Mouse (Mus musculus) kidney, adult 2 months (tissue): ENCODE results near the gene Rasl2-9. TPM values are rescaled to one million over a fixed set of nuclear protein-coding genes. Genes with fewer than 3 reads are reported as not detected.
"Not testable (repeated sequence)": the region's sequence is repeated elsewhere in the genome, so short reads cannot be mapped to it uniquely, and the experiment has no call there.

ENCODE experiments used
- DNase-seq: peaks from one replicate; pipeline ENCODE4 v3.0.0; 2021
- H3K27ac ChIP-seq: fragments of 200-500 bp; 2 replicates; pipeline ENCODE4 v1.5.1; 2012; ENCODE audit warnings: low read depth, low read length, control low read depth, inconsistent platforms; ENCODE audit not compliant: insufficient read depth
- H3K27me3 ChIP-seq: fragments of 200-500 bp; replicated peaks from 2 replicates; pipeline ENCODE4 v1.6.1; 2012; ENCODE audit warnings: mild to moderate bottlenecking, moderate library complexity, low read length, inconsistent platforms; ENCODE audit not compliant: control insufficient read depth, insufficient read depth
- H3K36me3 ChIP-seq: fragments of 200-500 bp; 2 replicates; pipeline ENCODE4 v1.6.1; 2012; ENCODE audit warnings: mild to moderate bottlenecking, moderate library complexity, low read length, inconsistent platforms; ENCODE audit not compliant: control insufficient read depth, insufficient read depth
- H3K4me1 ChIP-seq: fragments of 200-500 bp; 2 replicates; pipeline ENCODE4 v1.6.1; 2011; ENCODE audit warnings: low read length; ENCODE audit not compliant: control insufficient read depth, insufficient read depth
- H3K4me3 ChIP-seq: fragments of 200-500 bp; 2 replicates; pipeline ENCODE4 v1.5.1; 2011; ENCODE audit warnings: mild to moderate bottlenecking, low read depth, low read length, control low read depth; ENCODE audit not compliant: insufficient read depth
- CTCF ChIP-seq: fragments of 200-500 bp; conservative IDR thresholded peaks from 2 replicates; pipeline ENCODE4 v1.5.1; 2011; ENCODE audit warnings: low read depth, mild to moderate bottlenecking, control low read depth, low read length, moderate library complexity, mixed read lengths; ENCODE audit not compliant: insufficient read depth, insufficient read length
- POLR2A ChIP-seq: fragments of 200-500 bp; IDR thresholded peaks from one replicate; pipeline ENCODE4 v1.6.1; 2011; ENCODE audit warnings: low read depth, low read length, control low read depth
- WGBS: fragments of 180-500 bp; shearing (Covaris S2); methylation state at CpG from one replicate; pipeline ENCODE4 v1.1.7; 2018; 5-methylcytosine and 5-hydroxymethylcytosine counted together
- polyA plus RNA-seq: library from polyadenylated mRNA; depleted of rRNA; stranded (reverse); fragments of >200 nt; gene quantifications from 2 replicates; pipeline ENCODE4 v1.2.3, GENCODE M21; 2012; rRNA removed

The Rasl2-9 gene
- polyA plus RNA-seq, 1 experiment: 3.5 TPM

DNA sequence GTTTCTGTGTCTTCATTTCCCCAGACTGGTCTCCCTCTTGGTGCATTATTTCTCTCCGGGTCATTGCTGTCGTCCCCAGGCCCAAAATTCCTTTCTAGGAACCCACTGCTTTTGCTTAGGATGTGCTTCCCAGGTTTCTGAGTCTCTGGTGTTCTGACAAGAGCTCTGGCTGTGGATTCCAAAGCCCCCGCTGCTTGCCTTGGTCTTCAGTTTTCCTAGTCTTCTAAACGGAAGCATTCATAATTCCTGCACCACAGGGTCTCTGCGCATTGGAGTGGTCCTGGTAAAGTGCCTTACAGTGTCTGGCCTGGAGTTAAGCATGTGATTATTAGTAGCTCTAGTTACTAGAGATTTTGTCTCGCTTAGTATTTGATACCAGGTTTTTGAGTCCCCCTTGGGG is 44.9 kb downstream of the Rasl2-9 start:
- Histone ChIP-seq H3K27ac (peak overlapping the region; percentile 83), H3K36me3 (peaks cover 4% of the 10 kb centered on the region; the same call in 1 of the 2 replicates), H3K4me3 (peak overlapping the region; percentile 94), H3K27me3 (no peaks in the 10 kb centered on the region), H3K4me1 (peaks cover 13% of the 10 kb centered on the region; the same call in 1 of the 2 replicates)
- TF ChIP-seq CTCF (no peak), POLR2A (no peak)
- DNase-seq: no peak
- 5% methylated on average over 6 of the region's 6 CpGs for WGBS

DNA sequence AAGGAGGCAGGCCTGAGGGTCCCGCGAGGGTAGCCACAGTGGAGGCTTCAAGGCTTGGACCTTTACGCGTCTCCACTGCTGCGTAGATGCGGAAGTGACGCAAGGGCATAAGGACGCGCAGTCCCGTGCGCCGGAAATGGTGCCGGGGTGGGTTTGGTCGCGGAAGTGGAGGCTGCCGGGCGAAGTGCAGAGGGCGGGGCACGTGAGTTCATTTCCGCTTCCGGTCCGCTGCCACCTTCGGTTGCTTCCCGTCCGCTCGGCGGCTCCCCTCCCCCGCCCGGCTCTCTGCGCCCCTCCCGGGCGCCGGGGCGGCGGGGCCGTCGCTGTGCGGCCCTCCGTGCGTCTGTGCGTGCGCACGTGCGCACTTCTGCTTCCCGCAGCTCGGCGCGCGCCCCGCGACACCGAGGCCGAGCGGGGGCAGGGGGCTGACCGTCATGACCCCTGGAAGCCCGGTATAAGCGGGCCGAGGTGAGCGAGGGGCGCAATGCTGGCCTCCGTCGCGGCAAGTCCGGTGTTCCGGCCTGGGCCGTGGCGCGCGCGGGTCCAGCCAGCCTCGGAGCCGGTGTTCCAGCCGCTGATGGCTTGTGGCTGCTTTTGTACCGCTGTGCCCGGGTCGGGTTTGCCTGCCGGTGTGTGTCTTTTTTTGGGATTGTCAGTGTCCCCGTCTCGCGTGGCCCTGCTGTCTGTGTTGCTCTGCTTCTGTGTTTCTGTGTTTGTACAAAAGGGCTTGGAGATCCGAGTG is 45.6 kb downstream of the Rasl2-9 start, which contains the start of gene Epn1:
TSS of gene Epn1 (plus strand) at position 226 of the 742 bp plus-strand sequence.
- no peaks in the 10 kb centered on the region for H3K27me3 ChIP-seq
- under 1% methylated on average over 79 of the region's 81 CpGs for WGBS
- H3K36me3 ChIP-seq: peaks cover 4% of the 10 kb centered on the region; the same call in 1 of the 2 replicates
- peak; percentile 98 for DNase-seq
- TF ChIP-seq CTCF: no peak
- TF ChIP-seq POLR2A: no peak
- H3K4me1 ChIP-seq: peaks cover 8% of the 10 kb centered on the region; the same call in 1 of the 2 replicates
- peak within 1 kb of the TSS; percentile 94 for H3K4me3 ChIP-seq
- peak within 1 kb of the TSS; percentile 84 for H3K27ac ChIP-seq

DNA sequence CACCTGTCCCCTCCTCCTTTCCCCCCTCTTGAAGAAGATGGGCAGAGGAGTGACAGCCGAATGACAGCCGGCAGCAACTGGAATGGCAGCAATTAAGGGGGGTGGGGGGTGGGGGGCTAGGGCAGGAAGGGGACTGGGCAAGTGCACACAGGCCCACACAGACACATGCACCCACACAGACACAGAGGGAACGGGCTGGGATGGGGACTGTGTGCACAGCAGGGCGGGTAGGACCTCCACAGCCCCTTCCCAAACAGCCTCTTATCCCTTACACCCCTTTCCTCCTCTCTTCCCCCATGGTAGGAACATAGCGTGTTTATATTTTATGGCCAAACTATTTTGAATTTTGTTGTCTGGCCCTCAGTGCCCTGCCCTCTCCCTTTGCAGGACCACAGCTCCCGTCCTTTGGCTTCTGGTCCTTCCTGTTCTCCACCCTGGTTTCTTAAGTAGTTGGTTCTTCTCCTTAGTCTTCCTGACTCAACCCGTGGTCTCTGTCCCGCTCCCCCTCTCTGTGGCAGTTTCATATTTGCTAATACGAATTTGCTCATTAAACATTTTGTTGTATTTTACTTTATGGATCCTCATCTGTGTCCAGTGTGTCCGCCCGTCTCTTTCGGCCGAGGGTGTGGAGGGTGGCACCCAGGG is 46.3 kb downstream of the Rasl2-9 start:
- WGBS: 31% methylated on average over 13 of the region's 13 CpGs
- H3K4me3 ChIP-seq: peak overlapping the region; percentile 78
- not testable (repeated sequence) for H3K4me1 ChIP-seq, DNase-seq, H3K36me3 ChIP-seq, H3K27me3 ChIP-seq
- peak overlapping the region; percentile 84 for H3K27ac ChIP-seq

DNA sequence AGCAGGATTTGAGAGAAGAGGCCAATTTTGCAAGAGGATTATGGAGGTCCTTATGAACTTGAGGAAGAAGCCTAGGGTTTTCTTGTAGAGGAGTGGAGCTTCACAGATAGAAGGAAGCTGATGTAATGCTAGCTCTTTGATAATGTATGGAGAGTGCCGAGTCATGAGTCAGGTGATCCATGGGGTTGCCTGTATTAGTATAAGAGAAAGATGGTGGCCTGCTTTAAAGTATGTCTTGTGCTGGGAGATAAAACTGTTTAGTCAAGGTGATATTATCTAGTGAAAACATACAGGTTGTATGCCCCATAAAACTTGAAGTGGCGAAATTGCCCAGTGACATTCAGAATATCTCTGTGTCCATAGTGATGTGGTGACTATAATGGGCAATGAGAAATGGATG is 48.8 kb downstream of the Rasl2-9 start:
- no peak overlapping the region for H3K4me3 ChIP-seq
- no peak for TF ChIP-seq CTCF
- no peak for TF ChIP-seq POLR2A
- H3K36me3 ChIP-seq: peaks cover 8% of the 10 kb centered on the region
- no peak overlapping the region for H3K27ac ChIP-seq
- no peak for DNase-seq
- no peaks in the 10 kb centered on the region for H3K27me3 ChIP-seq
- 74% methylated on average over 2 of the region's 2 CpGs for WGBS
- peaks cover 7% of the 10 kb centered on the region; the same call in 1 of the 2 replicates for H3K4me1 ChIP-seq

DNA sequence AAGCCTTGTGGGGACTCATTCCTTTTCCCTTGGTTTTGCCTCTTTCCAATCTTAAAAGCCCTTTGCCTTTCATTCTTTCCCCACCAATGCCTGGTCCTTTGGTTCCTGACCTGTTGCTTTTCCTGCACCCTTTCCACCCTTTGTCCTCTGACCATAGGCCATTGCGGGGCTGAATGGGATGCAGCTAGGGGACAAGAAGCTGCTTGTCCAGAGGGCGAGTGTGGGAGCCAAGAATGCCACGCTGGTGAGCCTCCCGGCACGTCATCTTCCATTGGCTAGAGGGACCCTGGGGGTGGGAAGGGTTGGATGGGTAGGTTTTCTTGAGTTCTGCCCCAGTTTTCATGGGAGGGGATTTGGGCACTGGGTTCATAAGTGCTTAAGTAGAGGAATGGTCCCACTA is 50.8 kb downstream of the Rasl2-9 start:
- WGBS: 56% methylated on average over 5 of the region's 5 CpGs

More for the DNA sequence above, 50.8 kb downstream of the Rasl2-9 start:
- no peaks in the 10 kb centered on the region for H3K27me3 ChIP-seq
- DNase-seq: peak; percentile 57
- no peaks in the 10 kb centered on the region for H3K4me1 ChIP-seq
- H3K27ac ChIP-seq: no peak overlapping the region
- H3K4me3 ChIP-seq: no peak overlapping the region
- TF ChIP-seq CTCF: no peak
- TF ChIP-seq POLR2A: no peak
- H3K36me3 ChIP-seq: peaks cover 13% of the 10 kb centered on the region

Other genes starting within 250 kb of the Rasl2-9 start
- gene Isoc2a, start 248.8 kb downstream of the Rasl2-9 start, polyA plus RNA-seq: 174 and 182 TPM in 2 replicates
- 0.16 TPM in 1 of 2 replicates, not detected in the other for gene Gm36210, start 219.4 kb downstream of the Rasl2-9 start, polyA plus RNA-seq
- gene Zfp628, start 210.7 kb downstream of the Rasl2-9 start, polyA plus RNA-seq: 12.6 and 14.4 TPM in 2 replicates
- 5.5 and 5.7 TPM in 2 replicates for gene Nat14, start 203.9 kb downstream of the Rasl2-9 start, polyA plus RNA-seq
- 1.8 and 2.1 TPM in 2 replicates for gene Ssc5d, start 200.2 kb downstream of the Rasl2-9 start, polyA plus RNA-seq
- 0.11 and 1.6 TPM in 2 replicates for gene Sbk2, start 161.5 kb downstream of the Rasl2-9 start, polyA plus RNA-seq
- 0.14 and 0.19 TPM in 2 replicates for gene Sbk3, start 154.8 kb downstream of the Rasl2-9 start, polyA plus RNA-seq
- gene Zfp579, start 129.8 kb downstream of the Rasl2-9 start, polyA plus RNA-seq: 49.9 and 55.2 TPM in 2 replicates
- 35.7 and 49.6 TPM in 2 replicates for gene Zfp524, start 111.5 kb downstream of the Rasl2-9 start, polyA plus RNA-seq
- gene Fiz1, start 111.3 kb downstream of the Rasl2-9 start, polyA plus RNA-seq: 25.4 and 27.5 TPM in 2 replicates
- 0.14 TPM in 1 of 2 replicates, not detected in the other for gene Gm44973, start 110.5 kb downstream of the Rasl2-9 start, polyA plus RNA-seq
- gene Zfp865, start 105.6 kb downstream of the Rasl2-9 start, polyA plus RNA-seq: 21.3 and 25.1 TPM in 2 replicates
- gene Ccdc106, start 105.4 kb downstream of the Rasl2-9 start, polyA plus RNA-seq: 2.3 and 3.0 TPM in 2 replicates
- not detected in 2 replicates for gene 4632433K11Rik, start 91.8 kb downstream of the Rasl2-9 start, polyA plus RNA-seq
- 6.4 and 6.8 TPM in 2 replicates for gene Zfp784, start 87.5 kb downstream of the Rasl2-9 start, polyA plus RNA-seq
- gene Zfp580, start 74.4 kb downstream of the Rasl2-9 start, polyA plus RNA-seq: 17.0 and 17.1 TPM in 2 replicates
- 132 and 153 TPM in 2 replicates for gene U2af2, start 63.8 kb downstream of the Rasl2-9 start, polyA plus RNA-seq
- 243 and 262 TPM in 2 replicates for gene Epn1, start 45.7 kb downstream of the Rasl2-9 start, polyA plus RNA-seq
- gene Rfpl4, start 9.0 kb downstream of the Rasl2-9 start, polyA plus RNA-seq: not detected in 2 replicates
- gene Vmn1r55, start 23.7 kb upstream of the Rasl2-9 start, polyA plus RNA-seq: not detected in 2 replicates
- not detected in 2 replicates for gene Vmn1r56, start 70.8 kb upstream of the Rasl2-9 start, polyA plus RNA-seq
- gene Vmn1r57, start 92.5 kb upstream of the Rasl2-9 start, polyA plus RNA-seq: not detected in 2 replicates
- gene Gm5065, start 224.6 kb upstream of the Rasl2-9 start, polyA plus RNA-seq: not detected in 2 replicates
- not detected in 2 replicates for gene Nlrp2, start 225.1 kb upstream of the Rasl2-9 start, polyA plus RNA-seq